Mouse (Mus musculus): ENCODE measurements around the gene Acss1.

DNA sequence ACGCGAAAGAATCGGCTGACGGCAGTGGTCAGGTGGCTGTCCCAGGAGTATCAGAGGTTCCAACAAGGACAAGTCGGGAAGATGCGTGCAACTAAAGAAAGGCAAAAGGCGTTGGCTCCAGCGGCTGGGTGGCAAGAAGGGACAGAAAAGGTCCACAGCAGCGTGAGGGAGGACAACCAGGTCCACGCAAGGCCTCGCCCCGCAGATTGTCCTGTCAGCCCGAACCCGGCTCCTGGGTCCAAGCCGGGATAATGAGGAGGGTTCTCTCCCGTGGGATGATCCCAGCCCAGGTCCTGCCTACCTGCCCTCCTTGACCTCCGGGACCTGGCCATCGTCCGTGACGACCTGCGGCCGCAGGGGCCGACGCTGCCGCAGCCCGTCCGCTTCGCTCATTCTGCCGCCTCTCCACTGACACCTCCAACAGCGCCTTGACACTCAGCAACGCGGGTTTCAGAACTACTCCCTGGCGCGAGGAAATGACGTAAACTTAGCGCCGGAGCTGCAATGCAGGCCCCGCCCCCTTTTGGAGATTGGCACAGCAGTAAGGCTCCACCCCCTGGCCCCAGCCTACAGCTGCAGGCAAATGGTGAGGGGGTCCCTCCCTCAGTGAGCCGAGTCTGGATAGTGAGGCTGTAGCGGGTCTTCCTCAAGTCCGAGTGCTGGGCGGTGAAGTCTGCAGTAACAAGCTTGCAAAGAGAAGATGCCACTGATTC, 60.1 kb downstream of the Acss1 start, which contains the start of gene Apmap:
- TF ChIP-seq CTCF (IDR thresholded peaks at IDR 0.05; ENCODE audit: low read depth, low read length) = no peak
- TF ChIP-seq GATA1 (IDR thresholded peaks at IDR 0.05; ENCODE audit: borderline replicate concordance, low read length) = no peak
